Mouse (Mus musculus) c-Kit-positive CD71-negative TER-119-negative erythroid progenitor cells, embryonic 14.5 days (primary cell): ENCODE results near the gene Hoxa6.

ENCODE experiments used
- DNase-seq: peaks from one replicate; pipeline ENCODE4 v3.0.0-alpha.2; 2013; ENCODE audit warnings: low read depth

The Hoxa6 gene

GRCm38 (mm10) chr6:52163366-52164031 is 45.0 kb downstream of the Hoxa6 start:
- no peak for DNase-seq

GRCm38 (mm10) chr6:52162611-52163365 is 45.7 kb downstream of the Hoxa6 start:
- no peak for DNase-seq

- no peak for DNase-seq
Observed at GRCm38 (mm10) chr6:52162093-52162380, 46.5 kb downstream of the Hoxa6 start.

- no peak for DNase-seq
Observed at GRCm38 (mm10) chr6:52161336-52162092, 47.0 kb downstream of the Hoxa6 start.

- no peak for DNase-seq
Observed at GRCm38 (mm10) chr6:52160511-52161335, 47.8 kb downstream of the Hoxa6 start.

- DNase-seq = no peak
Observed at GRCm38 (mm10) chr6:52159979-52160378, 48.5 kb downstream of the Hoxa6 start.

- DNase-seq = no peak
Observed at GRCm38 (mm10) chr6:52159164-52159761, 49.3 kb downstream of the Hoxa6 start.

GRCm38 (mm10) chr6:52158276-52159051 is 50.1 kb downstream of the Hoxa6 start, which contains the start of gene Hoxa1:
TSS of gene Hoxa1 (minus strand) at chr6:52158317.
- DNase-seq = peak; percentile 58

- DNase-seq = no peak
Observed at GRCm38 (mm10) chr6:52157466-52158275, 50.9 kb downstream of the Hoxa6 start.

GRCm38 (mm10) chr6:52156551-52157200 is 51.8 kb downstream of the Hoxa6 start:
- no peak for DNase-seq
